Mouse (Mus musculus) heart, embryonic 16.5 days (tissue): ENCODE data around the gene Foxl1. TPM values are rescaled to one million over a fixed set of nuclear protein-coding genes. Genes with fewer than 3 reads are reported as not detected.

Experiments used
- ATAC-seq: fragments of 200-750 bp; cut with Nextera tagmentation; replicated peaks from 2 replicates; pipeline ENCODE4 v1.8.0; 2017; ENCODE audit warnings: moderate number of reproducible peaks; ENCODE audit not compliant: insufficient read depth, low FRiP score; ENCODE audit errors: extremely low read depth
- H3K27ac ChIP-seq: fragments of 300-500 bp; sonication (generic); 2 replicates; pipeline ENCODE4 v1.5.1; 2014; ENCODE audit warnings: mild to moderate bottlenecking, low read length, control low read depth, moderate library complexity
- H3K27me3 ChIP-seq: fragments of 300-500 bp; sonication (generic); 2 replicates; pipeline ENCODE4 v1.6.1; 2014; ENCODE audit warnings: low read length, mixed read lengths; ENCODE audit not compliant: control insufficient read depth, insufficient read depth
- H3K36me3 ChIP-seq: fragments of 300-500 bp; sonication (generic); 2 replicates; pipeline ENCODE4 v1.6.1; 2014; ENCODE audit not compliant: control insufficient read depth, insufficient read depth
- H3K4me1 ChIP-seq: fragments of 300-500 bp; sonication (generic); 2 replicates; pipeline ENCODE4 v1.6.1; 2014; ENCODE audit warnings: low read length, mixed read lengths; ENCODE audit not compliant: control insufficient read depth, insufficient read depth
- H3K4me2 ChIP-seq: fragments of 300-500 bp; sonication (generic); 2 replicates; pipeline ENCODE4 v1.6.1; 2014; ENCODE audit warnings: low read depth, mild to moderate bottlenecking, control low read depth, low read length
- H3K4me3 ChIP-seq: fragments of 300-500 bp; sonication (generic); 2 replicates; pipeline ENCODE4 v1.5.1; 2014; ENCODE audit warnings: mild to moderate bottlenecking, control low read depth, low read length
- H3K9ac ChIP-seq: fragments of 300-500 bp; sonication (generic); 2 replicates; pipeline ENCODE4 v1.6.1; 2014; ENCODE audit warnings: low read length, control low read depth
- H3K9me3 ChIP-seq: fragments of 300-500 bp; sonication (generic); replicated peaks from 2 replicates; pipeline ENCODE4 v1.6.1; 2016; ENCODE audit warnings: low read length; ENCODE audit not compliant: control insufficient read depth
- WGBS: fragments of 180-500 bp; shearing (Covaris S2); extraction: QIAGEN DNeasy Blood & Tissue Kit; methylation state at CpG from one replicate; pipeline ENCODE4 v1.1.7; 2014; 5-methylcytosine and 5-hydroxymethylcytosine counted together
- polyA plus RNA-seq: library from polyadenylated mRNA; unstranded; fragments of >200 nt; fragmentation: Nextera tagmentation; extraction: Ambion mirVana; gene quantifications from 2 replicates; pipeline ENCODE4 v1.2.1, GENCODE M21; 2015

Gene Foxl1
- polyA plus RNA-seq, 1 experiment from 2014 or later: 0.49 TPM

GRCm38 (mm10) chr8:121164017-121164469 is 36.3 kb downstream of the Foxl1 start:
- Histone ChIP-seq H3K4me3 (no peak overlapping the region), H3K9ac (no peak overlapping the region), H3K4me2 (no peak overlapping the region), H3K36me3 (no peaks in the 10 kb centered on the region), H3K27me3 (no peaks in the 10 kb centered on the region), H3K9me3 (no peaks in the 10 kb centered on the region), H3K4me1 (peaks cover 13% of the 10 kb centered on the region), H3K27ac (no peak overlapping the region)
- 18% methylated on average over 8 of the region's 8 CpGs for WGBS
- peak; percentile 61; the same call in 1 of the 2 replicates for ATAC-seq

DNA sequence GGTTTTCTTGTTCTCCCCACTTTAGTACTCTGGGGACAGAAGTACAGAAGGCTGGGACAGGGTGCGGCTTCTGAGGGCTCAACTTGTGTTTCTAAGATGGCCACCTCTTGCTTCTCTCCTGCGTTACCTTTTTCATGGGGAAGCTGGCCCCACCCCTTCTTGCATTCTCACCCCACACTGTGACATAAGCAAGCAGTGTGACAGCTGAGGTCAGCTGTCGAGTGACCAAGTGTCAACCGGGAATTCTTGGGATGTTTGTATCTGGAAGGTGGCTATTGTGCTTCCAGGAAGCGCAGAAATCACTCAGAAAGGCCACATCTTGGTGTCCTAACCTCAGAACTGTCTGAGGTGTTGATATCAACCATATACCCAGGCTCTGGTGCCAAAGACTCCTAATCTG is 40.3 kb downstream of the Foxl1 start:
- Histone ChIP-seq H3K4me3 (no peak overlapping the region), H3K9me3 (no peaks in the 10 kb centered on the region), H3K4me2 (no peak overlapping the region), H3K9ac (no peak overlapping the region), H3K27me3 (no peaks in the 10 kb centered on the region), H3K4me1 (peaks cover 21% of the 10 kb centered on the region), H3K27ac (no peak overlapping the region), H3K36me3 (no peaks in the 10 kb centered on the region)
- no peak for ATAC-seq
- 53% methylated on average over 5 of the region's 5 CpGs for WGBS

GRCm38 (mm10) chr8:121170116-121170515 is 42.4 kb downstream of the Foxl1 start:
- Histone ChIP-seq H3K36me3 (no peaks in the 10 kb centered on the region), H3K27ac (peak overlapping the region; percentile 68), H3K9me3 (no peaks in the 10 kb centered on the region), H3K4me3 (no peak overlapping the region), H3K9ac (no peak overlapping the region), H3K4me1 (peaks cover 9% of the 10 kb centered on the region), H3K4me2 (peak overlapping the region; percentile 55; the same call in 1 of the 2 replicates), H3K27me3 (no peaks in the 10 kb centered on the region)
- ATAC-seq: peak; percentile 28; the same call in 1 of the 2 replicates
- WGBS: 33% methylated on average over 7 of the region's 7 CpGs

DNA sequence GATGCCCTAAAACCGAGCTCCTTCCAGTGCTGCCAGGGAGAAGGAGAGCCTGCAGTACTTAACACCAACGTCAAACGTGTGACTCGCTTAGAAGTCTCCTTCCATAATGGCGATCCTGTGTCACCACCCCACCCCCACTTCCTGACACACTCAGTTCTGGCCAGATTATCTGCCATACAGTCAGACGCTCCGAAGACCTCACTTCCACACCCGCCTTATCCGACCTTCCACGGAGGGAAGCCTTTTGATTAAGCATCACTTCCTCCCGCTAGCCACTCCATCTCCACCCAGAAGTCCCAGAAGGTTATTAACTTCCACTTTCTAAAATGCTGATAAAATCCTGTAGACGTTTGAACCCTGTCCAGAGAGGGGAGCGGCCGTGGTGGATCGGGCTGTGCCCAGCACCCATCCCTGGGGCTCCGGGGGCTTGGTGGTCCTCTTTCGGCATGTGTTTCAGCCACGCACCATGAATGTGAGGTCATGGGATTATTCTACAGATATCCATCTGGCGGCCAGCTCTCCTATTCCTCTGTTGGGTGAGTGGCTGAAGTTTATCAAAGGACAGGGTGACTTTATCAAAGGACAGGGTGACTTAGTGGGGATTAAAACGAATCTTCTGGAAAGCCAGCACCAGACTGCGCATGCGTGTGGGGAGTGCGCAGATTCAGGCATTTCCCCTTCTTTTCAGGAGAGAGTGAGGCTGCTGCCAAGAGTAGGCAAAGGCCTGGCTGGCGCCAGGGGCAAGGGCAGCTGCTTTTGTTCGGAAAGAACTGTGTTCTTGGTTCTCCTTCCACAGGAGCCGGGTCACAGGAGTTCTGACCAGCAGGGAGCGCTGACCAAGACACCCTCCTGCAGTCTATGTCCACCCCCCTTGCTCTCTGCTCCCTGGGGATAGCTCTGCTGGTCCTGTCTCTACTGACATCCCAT is 43.1 kb downstream of the Foxl1 start:
- Histone ChIP-seq H3K4me3 (peak overlapping the region; percentile 13; the same call in 1 of the 2 replicates), H3K4me1 (peaks cover 9% of the 10 kb centered on the region), H3K36me3 (no peaks in the 10 kb centered on the region), H3K9me3 (no peaks in the 10 kb centered on the region), H3K27ac (peak overlapping the region; percentile 78), H3K27me3 (no peaks in the 10 kb centered on the region), H3K9ac (no peak overlapping the region), H3K4me2 (peak overlapping the region; percentile 55)
- 31% methylated on average over 27 of the region's 27 CpGs for WGBS
- ATAC-seq: peak; percentile 65

DNA sequence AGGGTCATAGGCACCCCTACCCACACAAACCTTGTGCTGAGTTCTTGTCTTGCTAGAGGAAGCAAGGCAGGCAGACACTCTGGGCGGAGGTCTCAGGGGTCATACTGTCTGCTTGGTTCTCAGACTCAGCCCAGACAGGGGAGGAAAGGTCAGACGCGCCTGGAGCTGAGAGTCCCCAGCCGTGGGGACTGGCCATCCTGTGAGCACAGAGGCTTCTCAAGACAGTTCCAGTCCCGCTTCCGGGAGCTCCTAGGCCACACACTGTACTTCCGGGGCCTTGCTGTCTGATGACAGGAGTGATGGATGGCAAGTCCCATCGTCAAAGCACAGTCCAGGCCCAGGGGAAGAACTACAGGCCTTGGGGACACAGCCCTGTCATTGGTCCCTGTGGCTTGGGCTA is 44.8 kb downstream of the Foxl1 start:
- no peak for ATAC-seq
- Histone ChIP-seq H3K27me3 (no peaks in the 10 kb centered on the region), H3K4me2 (no peak overlapping the region), H3K9ac (no peak overlapping the region), H3K36me3 (no peaks in the 10 kb centered on the region), H3K4me1 (peaks cover 9% of the 10 kb centered on the region), H3K4me3 (no peak overlapping the region), H3K9me3 (no peaks in the 10 kb centered on the region), H3K27ac (no peak overlapping the region)
- 65% methylated on average over 8 of the region's 8 CpGs for WGBS

DNA sequence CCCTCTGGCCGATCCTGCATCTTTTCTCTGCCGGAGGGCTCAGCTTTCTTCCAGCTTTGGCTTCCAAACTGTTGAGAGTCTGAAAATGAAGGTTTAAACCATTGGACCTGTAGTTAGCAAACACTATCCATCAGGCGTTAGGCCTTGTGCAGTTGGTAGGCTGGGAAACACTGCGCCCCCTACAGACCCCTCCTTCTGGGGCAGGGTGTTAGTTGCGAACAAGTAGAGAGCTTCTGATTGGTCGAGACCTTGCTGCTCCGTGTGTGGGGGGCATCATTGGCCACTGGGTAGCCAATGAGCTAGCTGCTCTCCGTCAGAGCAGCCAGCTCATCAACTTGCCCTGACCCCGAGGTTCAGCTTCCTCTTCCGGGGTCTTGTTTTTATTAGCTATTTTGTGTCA is 46.4 kb downstream of the Foxl1 start:
- Histone ChIP-seq H3K27me3 (no peaks in the 10 kb centered on the region), H3K4me2 (no peak overlapping the region), H3K9me3 (no peaks in the 10 kb centered on the region), H3K4me3 (no peak overlapping the region), H3K9ac (no peak overlapping the region), H3K27ac (no peak overlapping the region), H3K36me3 (no peaks in the 10 kb centered on the region), H3K4me1 (peaks cover 9% of the 10 kb centered on the region)
- WGBS: 68% methylated on average over 10 of the region's 10 CpGs
- ATAC-seq: no peak

- H3K4me1 ChIP-seq: peaks cover 8% of the 10 kb centered on the region
- ATAC-seq: no peak
- H3K27me3 ChIP-seq: no peaks in the 10 kb centered on the region
- no peak overlapping the region for H3K4me2 ChIP-seq
- H3K27ac ChIP-seq: no peak overlapping the region
- H3K4me3 ChIP-seq: no peak overlapping the region
- 55% methylated on average over 30 of the region's 30 CpGs for WGBS
- H3K9ac ChIP-seq: no peak overlapping the region
- no peaks in the 10 kb centered on the region for H3K9me3 ChIP-seq
- H3K36me3 ChIP-seq: no peaks in the 10 kb centered on the region
These were observed 47.2 kb downstream of the Foxl1 start for GRCm38 (mm10) chr8:121174721-121175539.

DNA sequence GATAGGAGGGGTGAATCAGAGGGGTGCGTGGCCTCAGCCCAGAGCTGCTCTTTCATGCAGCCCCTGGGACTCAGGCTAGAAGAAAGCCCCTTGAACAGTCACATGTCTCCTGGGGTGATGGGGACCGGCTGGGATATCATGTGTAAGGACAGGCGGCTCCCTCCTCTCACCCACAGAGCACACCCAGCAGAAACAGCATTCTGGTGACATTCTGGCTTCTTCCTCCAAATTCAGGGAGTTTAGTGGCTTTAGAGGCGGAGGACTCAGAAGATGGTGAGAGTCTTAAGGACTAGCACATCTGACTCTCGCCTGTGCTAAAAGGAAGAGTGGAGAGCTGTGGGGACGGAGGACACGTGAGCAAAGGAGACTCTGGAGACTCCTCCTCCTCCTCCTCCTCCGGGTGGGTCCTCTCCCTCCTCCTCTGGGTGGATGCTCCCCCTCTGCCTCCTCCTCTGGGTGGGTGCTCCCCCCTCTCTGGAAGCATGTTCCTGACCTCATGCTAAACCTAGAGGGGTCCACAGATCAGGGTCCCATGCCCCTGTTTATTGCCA is 47.9 kb downstream of the Foxl1 start:
- Histone ChIP-seq H3K4me2 (no peak overlapping the region), H3K36me3 (no peaks in the 10 kb centered on the region), H3K9ac (no peak overlapping the region), H3K4me1 (peaks cover 3% of the 10 kb centered on the region; the same call in 1 of the 2 replicates), H3K4me3 (no peak overlapping the region), H3K27me3 (no peaks in the 10 kb centered on the region), H3K9me3 (no peaks in the 10 kb centered on the region), H3K27ac (no peak overlapping the region)
- 70% methylated on average over 8 of the region's 8 CpGs for WGBS
- no peak for ATAC-seq
